Mouse (Mus musculus): ENCODE measurements at regions not wholly inside any gene's neighbourhood (a gene's known extent, or its start where the extent isn't known, plus 50 kb on each side); places are given as distances from the start of the nearest gene placed in this dataset.
A peak's percentile ranks its signal among the peaks of the same experiment; 100 is the strongest.

DNA sequence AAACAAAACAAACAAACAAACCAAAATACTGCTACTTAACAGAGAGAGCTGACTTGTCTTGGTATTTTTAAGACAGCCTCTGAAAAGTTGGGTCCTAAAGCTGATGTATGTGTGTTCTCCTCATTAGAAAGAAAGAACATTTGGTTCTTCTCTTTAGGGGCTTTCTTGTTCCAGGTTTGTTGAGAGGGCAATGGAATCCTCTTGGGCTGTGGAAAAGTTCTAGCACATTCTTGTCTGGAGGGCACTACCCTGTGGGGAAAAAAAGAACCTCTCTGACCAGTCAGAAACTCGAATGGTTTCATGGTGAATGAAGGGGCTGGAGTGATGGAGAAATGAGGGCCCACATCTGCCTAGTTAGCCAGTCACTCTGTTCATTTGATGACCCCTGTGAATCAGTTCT is 1874.5 kb upstream of the Lrrc6 start:
- no peak for TF ChIP-seq POLR2A (IDR thresholded peaks at IDR 0.05; ENCODE audit: borderline replicate concordance, control insufficient read depth, low read depth, low read length)
- TF ChIP-seq CTCF (IDR thresholded peaks at IDR 0.05; ENCODE audit: control insufficient read depth, insufficient read depth, low read length) = no peak
- 75% methylated on average over 1 of the region's 1 CpGs for WGBS

DNA sequence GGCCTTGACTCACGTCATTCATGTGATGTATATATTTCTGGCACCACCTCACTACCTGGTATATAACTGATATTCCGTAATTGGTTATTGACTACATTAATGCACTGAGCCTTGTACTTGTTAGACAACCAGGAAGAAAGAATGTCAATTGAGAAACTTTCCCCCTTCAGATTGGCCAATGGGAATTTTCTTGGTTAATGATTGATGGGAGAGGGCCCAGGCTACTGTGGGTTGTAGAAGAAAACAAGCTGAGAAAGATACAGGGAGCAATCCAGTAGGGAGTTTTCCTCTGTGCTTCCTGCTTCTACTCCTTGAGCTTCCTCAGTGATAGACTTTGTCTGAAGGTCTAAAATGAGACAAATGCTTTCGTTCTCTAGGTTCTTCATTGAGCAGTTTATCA is 1866.1 kb upstream of the Lrrc6 start:
- Histone ChIP-seq H3K27ac (ENCODE audit: control insufficient read depth, insufficient read depth, low read depth, low read length, poor library complexity) (no peak overlapping the region), H3K4me1 (ENCODE audit: control insufficient read depth, insufficient read depth, low read length) (no peaks in the 10 kb centered on the region), H3K4me3 (replicated peaks; ENCODE audit: control insufficient read depth, low read depth, low read length) (no peak overlapping the region)
- TF ChIP-seq CTCF (IDR thresholded peaks at IDR 0.05; ENCODE audit: control insufficient read depth, insufficient read depth, low read length) (no peak), POLR2A (IDR thresholded peaks at IDR 0.05; ENCODE audit: borderline replicate concordance, control insufficient read depth, low read depth, low read length) (no peak)
- 65% methylated on average over 3 of the region's 3 CpGs for WGBS

More for the DNA sequence above, 1874.5 kb upstream of the Lrrc6 start:
- H3K27ac ChIP-seq (ENCODE audit: control insufficient read depth, insufficient read depth, low read depth, low read length, poor library complexity) = no peak overlapping the region
- no peak overlapping the region for H3K4me3 ChIP-seq (replicated peaks; ENCODE audit: control insufficient read depth, low read depth, low read length)
- no peaks in the 10 kb centered on the region for H3K4me1 ChIP-seq (ENCODE audit: control insufficient read depth, insufficient read depth, low read length)

DNA sequence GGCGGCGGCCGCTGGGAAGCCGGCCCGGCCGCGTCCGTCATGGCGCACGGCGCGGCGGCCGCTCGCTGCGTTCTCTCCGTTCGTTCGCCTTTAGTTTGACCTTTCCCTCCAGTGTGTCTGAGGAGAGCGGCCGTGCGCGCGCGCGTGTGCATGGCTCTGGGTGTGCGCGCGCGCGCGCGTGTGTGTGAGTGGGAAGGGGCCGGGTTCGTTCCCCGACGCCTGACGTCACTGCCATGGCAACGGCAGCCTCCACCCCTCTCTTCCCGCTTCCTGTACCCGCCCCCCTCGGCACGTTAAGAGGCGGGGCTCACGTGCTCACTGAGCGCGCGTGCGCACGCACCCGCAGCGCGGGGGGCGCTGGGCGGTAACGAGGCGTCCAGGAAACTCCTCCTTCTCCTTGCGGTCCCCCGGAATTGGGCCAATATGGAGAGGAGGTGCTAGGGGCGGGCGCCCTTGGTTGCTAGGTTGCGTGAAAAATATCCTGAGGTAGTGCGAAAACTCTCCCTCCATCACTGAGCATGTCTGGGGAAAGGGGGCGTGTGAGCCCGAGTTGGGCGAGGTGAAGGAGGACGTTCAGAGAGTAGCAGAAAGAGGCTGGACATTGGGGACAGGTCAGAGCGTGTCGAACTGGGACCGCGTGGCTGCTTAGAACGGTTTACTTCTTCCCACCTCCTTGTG is 1862.5 kb upstream of the Lrrc6 start:
- WGBS = under 1% methylated on average over 72 of the region's 72 CpGs
- H3K27ac ChIP-seq (ENCODE audit: control insufficient read depth, insufficient read depth, low read depth, low read length, poor library complexity) = peak overlapping the region; percentile 95
- TF ChIP-seq CTCF (IDR thresholded peaks at IDR 0.05; ENCODE audit: control insufficient read depth, insufficient read depth, low read length) (no peak), POLR2A (IDR thresholded peaks at IDR 0.05; ENCODE audit: borderline replicate concordance, control insufficient read depth, low read depth, low read length) (peak; percentile 51; the same call in 1 of the 2 replicates)
- peak overlapping the region; percentile 62 for H3K4me3 ChIP-seq (replicated peaks; ENCODE audit: control insufficient read depth, low read depth, low read length)
- H3K4me1 ChIP-seq (ENCODE audit: control insufficient read depth, insufficient read depth, low read length) = peaks cover 1% of the 10 kb centered on the region; the same call in 1 of the 2 replicates

DNA sequence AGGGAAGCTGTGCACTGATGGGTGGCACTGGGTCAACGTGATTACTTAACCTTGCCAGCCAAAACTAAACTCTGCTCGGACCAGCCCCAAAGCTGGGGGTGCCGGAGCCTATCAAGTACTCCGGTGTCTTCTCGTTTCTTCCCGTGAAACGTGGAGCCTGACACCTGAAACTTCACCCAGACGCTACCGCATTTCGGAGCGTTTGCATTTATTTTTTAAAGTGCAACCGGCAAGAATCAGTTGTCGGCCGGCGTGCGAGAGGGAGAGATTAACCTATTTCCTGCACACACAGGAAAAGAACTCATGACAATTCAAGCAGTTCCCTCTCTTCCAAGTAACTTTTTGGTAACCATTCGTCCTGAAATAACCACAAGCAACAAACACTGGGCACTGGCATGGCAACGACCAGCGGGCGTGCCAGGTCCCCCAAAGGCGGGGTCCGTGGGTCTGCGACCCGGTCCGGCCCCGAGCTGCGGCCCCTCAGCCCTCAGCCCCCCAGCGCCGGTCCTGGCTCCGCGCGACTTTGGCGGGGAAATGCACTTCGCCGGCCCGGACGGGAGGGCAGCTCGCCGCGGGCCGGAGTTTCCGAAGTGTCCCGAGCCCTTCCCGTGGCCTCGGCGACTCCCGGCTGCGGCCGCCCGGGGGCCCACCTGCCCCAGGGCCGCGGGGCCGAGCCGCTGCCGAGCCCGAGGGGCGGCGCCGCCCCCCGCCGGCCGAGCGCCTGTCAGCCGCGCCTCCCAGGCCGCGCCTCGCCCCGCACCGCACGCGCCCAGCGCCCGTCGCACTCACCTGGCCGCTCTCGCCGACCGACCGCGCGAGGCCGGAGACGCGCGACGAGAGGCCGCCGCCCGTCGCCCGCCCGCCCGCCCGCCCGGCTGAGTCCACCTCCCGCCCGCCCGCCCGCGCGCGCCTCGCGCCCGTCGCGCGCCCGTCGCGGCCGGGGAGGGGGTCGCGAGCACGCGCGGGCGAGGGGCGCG is 1861.7 kb upstream of the Lrrc6 start:
- TF ChIP-seq POLR2A (IDR thresholded peaks at IDR 0.05; ENCODE audit: borderline replicate concordance, control insufficient read depth, low read depth, low read length) (no peak), CTCF (IDR thresholded peaks at IDR 0.05; ENCODE audit: control insufficient read depth, insufficient read depth, low read length) (no peak)
- H3K4me1 ChIP-seq (ENCODE audit: control insufficient read depth, insufficient read depth, low read length) = peaks cover 1% of the 10 kb centered on the region; the same call in 1 of the 2 replicates
- 10% methylated on average over 119 of the region's 121 CpGs for WGBS
- peak overlapping the region; percentile 95 for H3K27ac ChIP-seq (ENCODE audit: control insufficient read depth, insufficient read depth, low read depth, low read length, poor library complexity)
- peak overlapping the region; percentile 71 for H3K4me3 ChIP-seq (replicated peaks; ENCODE audit: control insufficient read depth, low read depth, low read length)

DNA sequence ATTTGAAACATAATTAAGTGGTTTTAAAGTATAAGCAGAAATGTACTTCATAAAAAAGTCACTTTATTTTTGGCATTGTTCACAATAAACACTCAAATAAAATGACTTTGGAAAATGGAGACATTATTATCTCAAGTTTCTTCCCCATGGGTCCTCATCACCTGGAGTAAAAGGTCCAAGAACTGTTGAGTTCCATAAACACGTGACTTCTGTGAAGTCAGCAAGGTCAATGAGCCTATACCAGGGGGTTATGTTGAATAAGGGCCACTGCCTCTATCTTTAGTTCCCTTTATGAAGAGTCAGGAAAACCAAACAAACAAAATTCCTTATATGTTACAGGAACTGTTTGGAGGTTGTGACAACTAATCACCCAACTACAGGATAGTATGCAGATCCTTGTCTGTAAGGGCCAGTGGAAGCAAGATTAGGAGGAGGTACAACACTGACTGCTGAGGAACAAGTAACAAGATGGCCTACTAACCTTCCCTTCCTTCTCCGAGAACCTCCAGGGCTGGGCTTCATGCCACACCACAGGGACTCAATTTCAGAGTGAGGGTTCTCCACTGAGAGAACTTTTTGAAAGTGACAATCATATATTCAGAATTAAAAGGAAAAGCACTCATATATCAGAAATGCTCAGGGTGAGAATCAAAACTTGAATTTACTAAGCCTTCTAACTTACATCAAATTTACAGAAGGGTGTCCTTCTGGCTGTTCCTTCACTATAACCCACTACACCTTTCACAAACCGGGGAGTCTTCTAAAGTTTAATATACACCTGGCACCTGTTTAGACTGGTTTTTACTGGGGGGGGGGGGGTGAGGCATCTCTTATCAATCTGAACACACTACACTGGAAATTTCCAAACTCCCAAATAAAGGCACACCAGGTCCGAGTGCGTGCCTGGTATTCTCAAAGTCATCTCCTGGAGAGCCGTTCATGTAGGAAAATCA is 1860.5 kb upstream of the Lrrc6 start:
- TF ChIP-seq CTCF (IDR thresholded peaks at IDR 0.05; ENCODE audit: control insufficient read depth, insufficient read depth, low read length) (no peak), POLR2A (IDR thresholded peaks at IDR 0.05; ENCODE audit: borderline replicate concordance, control insufficient read depth, low read depth, low read length) (no peak)
- no peak overlapping the region for H3K27ac ChIP-seq (ENCODE audit: control insufficient read depth, insufficient read depth, low read depth, low read length, poor library complexity)
- peaks cover 1% of the 10 kb centered on the region; the same call in 1 of the 2 replicates for H3K4me1 ChIP-seq (ENCODE audit: control insufficient read depth, insufficient read depth, low read length)
- WGBS = 27% methylated on average over 6 of the region's 6 CpGs
- H3K4me3 ChIP-seq (replicated peaks; ENCODE audit: control insufficient read depth, low read depth, low read length) = peak overlapping the region; percentile 29

DNA sequence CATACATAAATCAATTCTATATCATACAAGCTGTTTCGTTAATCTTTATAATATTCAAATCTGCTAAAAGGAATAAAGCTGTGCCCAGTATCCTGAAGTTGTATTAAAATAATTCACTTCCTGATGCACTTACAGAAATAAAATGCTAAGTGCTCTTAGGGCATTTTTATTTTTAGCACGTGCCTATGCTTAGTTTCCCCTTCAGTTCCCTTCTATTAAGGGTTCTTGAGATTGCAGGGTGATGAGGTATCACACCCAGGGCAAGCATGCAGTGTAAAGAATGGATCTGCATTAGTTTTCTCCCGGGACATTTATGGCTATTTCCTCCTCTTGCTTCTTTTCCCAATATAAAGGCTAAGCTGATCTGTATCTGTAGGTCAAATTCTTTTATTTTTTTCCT is 1858.8 kb upstream of the Lrrc6 start:
- Histone ChIP-seq H3K27ac (ENCODE audit: control insufficient read depth, insufficient read depth, low read depth, low read length, poor library complexity) (no peak overlapping the region), H3K4me3 (replicated peaks; ENCODE audit: control insufficient read depth, low read depth, low read length) (no peak overlapping the region), H3K4me1 (ENCODE audit: control insufficient read depth, insufficient read depth, low read length) (peaks cover 1% of the 10 kb centered on the region; the same call in 1 of the 2 replicates)
- TF ChIP-seq POLR2A (IDR thresholded peaks at IDR 0.05; ENCODE audit: borderline replicate concordance, control insufficient read depth, low read depth, low read length) (no peak), CTCF (IDR thresholded peaks at IDR 0.05; ENCODE audit: control insufficient read depth, insufficient read depth, low read length) (no peak)
- 47% methylated on average over 3 of the region's 3 CpGs for WGBS

DNA sequence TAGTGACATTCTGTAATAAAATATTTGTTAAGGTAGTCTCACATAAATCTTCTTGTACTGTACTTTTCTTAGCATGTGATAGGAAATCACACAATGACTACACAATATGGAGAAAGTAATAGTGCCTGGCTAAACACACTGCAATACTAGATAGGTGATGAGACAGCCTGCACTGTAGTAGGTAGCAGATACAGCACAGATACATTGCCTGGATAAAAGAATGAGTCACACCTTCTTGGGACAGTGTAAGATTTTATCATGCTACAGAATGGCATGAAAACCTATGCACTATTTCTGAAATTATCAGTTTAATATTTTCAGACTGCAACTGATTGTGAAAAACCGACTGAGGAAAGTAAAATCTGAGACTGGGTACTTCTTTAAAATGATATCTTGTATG is 1855.2 kb upstream of the Lrrc6 start:
- Histone ChIP-seq H3K27ac (ENCODE audit: control insufficient read depth, insufficient read depth, low read depth, low read length, poor library complexity) (no peak overlapping the region), H3K4me1 (ENCODE audit: control insufficient read depth, insufficient read depth, low read length) (no peaks in the 10 kb centered on the region), H3K4me3 (replicated peaks; ENCODE audit: control insufficient read depth, low read depth, low read length) (no peak overlapping the region)
- 52% methylated on average over 1 of the region's 1 CpGs for WGBS
- no peak for TF ChIP-seq POLR2A (IDR thresholded peaks at IDR 0.05; ENCODE audit: borderline replicate concordance, control insufficient read depth, low read depth, low read length)
- TF ChIP-seq CTCF (IDR thresholded peaks at IDR 0.05; ENCODE audit: control insufficient read depth, insufficient read depth, low read length) = no peak

Data from bone marrow, adult 2 months (tissue).